Mouse (Mus musculus) small intestine, adult 2 months (tissue): ENCODE results near the gene Ugt3a1. TPM values are rescaled to one million over a fixed set of nuclear protein-coding genes. Genes with fewer than 3 reads are reported as not detected.

Experiments used
- H3K27ac ChIP-seq: fragments of 200-500 bp; 2 replicates; pipeline ENCODE4 v1.5.1; 2012; ENCODE audit warnings: low read depth, low read length, control low read depth, inconsistent platforms; ENCODE audit not compliant: insufficient read depth
- H3K27me3 ChIP-seq: fragments of 200-500 bp; 2 replicates; pipeline ENCODE4 v1.6.1; 2012; ENCODE audit warnings: mild to moderate bottlenecking, moderate library complexity, low read length, inconsistent platforms; ENCODE audit not compliant: control insufficient read depth, insufficient read depth
- H3K36me3 ChIP-seq: fragments of 200-500 bp; 2 replicates; pipeline ENCODE4 v1.6.1; 2012; ENCODE audit warnings: mild to moderate bottlenecking, low read length, control low read depth, inconsistent platforms; ENCODE audit not compliant: control insufficient read depth, insufficient read depth
- H3K4me1 ChIP-seq: fragments of 200-500 bp; 2 replicates; pipeline ENCODE4 v1.6.1; 2012; ENCODE audit warnings: low read length, inconsistent platforms, mixed read lengths; ENCODE audit not compliant: control insufficient read depth, insufficient read depth, insufficient read length
- H3K4me3 ChIP-seq: fragments of 200-500 bp; 2 replicates; pipeline ENCODE4 v1.5.1; 2012; ENCODE audit warnings: low read depth, mild to moderate bottlenecking, control low read depth, inconsistent platforms, low read length, moderate library complexity
- CTCF ChIP-seq: fragments of 200-500 bp; IDR thresholded peaks from 2 replicates; pipeline ENCODE4 v1.5.1; 2012; ENCODE audit warnings: low read depth, mild to moderate bottlenecking, control low read depth, inconsistent platforms, low read length, moderate library complexity, mixed read lengths; ENCODE audit not compliant: insufficient replicate concordance, insufficient read length; ENCODE audit errors: extremely low read depth
- POLR2A ChIP-seq: fragments of 200-500 bp; IDR thresholded peaks from 2 replicates; pipeline ENCODE4 v1.6.1; 2012; ENCODE audit warnings: low read depth, mild to moderate bottlenecking, control low read depth, inconsistent platforms, low read length, moderate library complexity
- WGBS: fragments of 180-500 bp; shearing (Covaris S2); methylation state at CpG from one replicate; pipeline ENCODE4 v1.1.7; 2018; 5-methylcytosine and 5-hydroxymethylcytosine counted together
- polyA plus RNA-seq: library from polyadenylated mRNA; depleted of rRNA; stranded (reverse); fragments of >200 nt; gene quantifications from 2 replicates; pipeline ENCODE4 v1.2.3, GENCODE M21; 2012

The Ugt3a1 gene
- polyA plus RNA-seq, 1 experiment = not detected

- H3K27ac ChIP-seq = no peak overlapping the region
- WGBS = 83% methylated on average over 2 of the region's 2 CpGs
- no peak overlapping the region for H3K4me3 ChIP-seq
- no peaks in the 10 kb centered on the region for H3K27me3 ChIP-seq
- no peaks in the 10 kb centered on the region for H3K36me3 ChIP-seq
- TF ChIP-seq CTCF = no peak
- TF ChIP-seq POLR2A = no peak
- H3K4me1 ChIP-seq = no peaks in the 10 kb centered on the region
Observed at GRCm38 (mm10) chr15:9283165-9283564, 6.5 kb downstream of the Ugt3a1 start.

GRCm38 (mm10) chr15:9289660-9290059, 13.0 kb downstream of the Ugt3a1 start:
- H3K4me1 ChIP-seq = no peaks in the 10 kb centered on the region
- H3K4me3 ChIP-seq = no peak overlapping the region
- H3K27me3 ChIP-seq = no peaks in the 10 kb centered on the region
- TF ChIP-seq POLR2A = no peak
- no peak for TF ChIP-seq CTCF
- H3K27ac ChIP-seq = no peak overlapping the region
- no peaks in the 10 kb centered on the region for H3K36me3 ChIP-seq
- 55% methylated on average over 2 of the region's 2 CpGs for WGBS

DNA sequence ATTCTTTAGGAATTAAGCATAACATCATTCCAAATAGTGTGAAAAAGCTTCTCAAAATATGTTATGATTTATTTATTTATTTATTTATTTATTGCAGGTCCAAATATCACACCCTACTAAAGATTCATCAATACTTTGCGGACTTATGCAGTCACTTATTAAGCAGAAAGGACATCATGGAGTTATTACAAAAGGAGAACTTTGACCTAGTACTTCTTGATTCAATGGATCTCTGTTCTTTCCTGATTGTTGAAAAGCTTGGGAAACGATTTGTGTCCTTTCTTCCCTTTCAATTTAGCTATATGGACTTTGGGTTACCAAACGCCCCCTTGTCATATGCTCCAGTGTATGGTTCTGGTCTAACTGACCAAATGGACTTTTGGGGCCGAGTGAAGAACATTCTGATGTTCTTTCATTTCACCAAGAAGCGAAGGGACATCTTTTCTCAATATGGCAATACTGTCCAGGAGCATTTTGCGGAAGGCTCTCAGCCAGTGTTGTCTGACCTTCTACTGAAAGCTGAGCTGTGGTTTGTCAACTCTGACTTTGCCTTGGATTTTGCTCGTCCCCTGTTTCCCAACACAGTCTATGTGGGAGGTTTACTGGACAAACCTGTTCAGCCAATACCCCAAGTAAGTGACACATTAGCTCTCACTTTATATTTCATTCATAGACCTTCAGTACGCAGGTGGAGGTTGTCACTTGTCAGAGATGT, 29.4 kb downstream of the Ugt3a1 start:
- Histone ChIP-seq H3K4me3 (no peak overlapping the region), H3K4me1 (no peaks in the 10 kb centered on the region), H3K36me3 (no peaks in the 10 kb centered on the region), H3K27me3 (no peaks in the 10 kb centered on the region), H3K27ac (no peak overlapping the region)
- TF ChIP-seq POLR2A (no peak), CTCF (no peak)
- WGBS = 68% methylated on average over 8 of the region's 8 CpGs

- Histone ChIP-seq H3K36me3 (no peaks in the 10 kb centered on the region), H3K4me3 (no peak overlapping the region), H3K4me1 (no peaks in the 10 kb centered on the region), H3K27me3 (no peaks in the 10 kb centered on the region), H3K27ac (no peak overlapping the region)
- TF ChIP-seq POLR2A (no peak), CTCF (no peak)
- WGBS = 61% methylated on average over 2 of the region's 2 CpGs
Observed at GRCm38 (mm10) chr15:9334596-9334995, 57.9 kb downstream of the Ugt3a1 start.

DNA sequence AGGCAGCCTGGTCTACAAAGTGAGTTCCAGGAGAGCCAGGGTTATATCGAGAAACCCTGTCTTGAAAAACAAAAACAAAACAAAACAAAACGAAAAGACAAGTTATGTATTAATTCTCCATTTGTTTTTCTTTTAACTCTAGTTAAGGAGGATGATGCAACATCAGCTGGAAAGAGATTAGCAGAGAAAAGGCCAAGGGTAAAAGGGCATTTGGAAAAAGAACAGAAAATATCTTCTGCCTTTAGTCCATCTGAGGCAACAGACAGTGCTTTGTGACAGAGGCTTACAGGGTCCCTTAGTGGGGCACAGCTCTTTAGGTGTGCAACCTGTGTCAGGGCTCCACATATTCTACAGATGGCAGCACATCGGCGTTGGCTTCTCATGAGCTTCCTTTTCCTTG, 58.7 kb downstream of the Ugt3a1 start, which contains the start of gene Ugt3a2:
Ugt3a2 (plus strand) TSS at position 210 of the 400 bp plus-strand sequence.
- no peak for TF ChIP-seq CTCF
- no peak for TF ChIP-seq POLR2A
- Histone ChIP-seq H3K36me3 (no peaks in the 10 kb centered on the region), H3K27me3 (no peaks in the 10 kb centered on the region), H3K4me3 (no peak within 1 kb of the TSS), H3K27ac (no peak within 1 kb of the TSS), H3K4me1 (no peaks in the 10 kb centered on the region)
- WGBS = 83% methylated on average over 4 of the region's 4 CpGs

GRCm38 (mm10) chr15:9336616-9337015, 59.9 kb downstream of the Ugt3a1 start:
- no peak overlapping the region for H3K4me3 ChIP-seq

DNA sequence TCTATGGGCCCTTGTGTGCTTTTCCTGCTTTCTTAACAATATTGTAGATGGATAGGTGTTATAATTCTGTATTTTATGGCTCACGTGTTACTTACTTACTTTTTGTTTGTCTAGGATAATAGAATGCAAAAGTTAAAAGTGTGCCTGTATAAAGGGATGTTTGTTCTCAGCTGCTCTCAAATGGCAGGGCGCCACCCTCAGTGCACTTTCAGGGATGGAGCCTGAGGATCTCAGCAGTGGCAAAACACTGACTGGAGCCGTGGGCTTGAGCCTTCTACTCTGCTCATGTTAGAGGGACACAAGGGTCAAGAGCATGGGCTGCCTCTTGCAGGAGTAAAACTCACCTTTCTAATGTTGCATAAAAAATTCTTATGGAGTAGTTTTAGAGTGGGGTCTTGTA, 60.3 kb downstream of the Ugt3a1 start:
- Histone ChIP-seq H3K36me3 (no peaks in the 10 kb centered on the region), H3K4me3 (no peak overlapping the region), H3K27ac (no peak overlapping the region), H3K27me3 (no peaks in the 10 kb centered on the region), H3K4me1 (no peaks in the 10 kb centered on the region)
- 49% methylated on average over 3 of the region's 3 CpGs for WGBS
- TF ChIP-seq POLR2A (no peak), CTCF (no peak)

More at GRCm38 (mm10) chr15:9336616-9337015, 59.9 kb downstream of the Ugt3a1 start:
- no peak overlapping the region for H3K27ac ChIP-seq
- H3K4me1 ChIP-seq = no peaks in the 10 kb centered on the region
- WGBS = 68% methylated on average over 3 of the region's 3 CpGs
- TF ChIP-seq CTCF (no peak), POLR2A (no peak)
- H3K36me3 ChIP-seq = no peaks in the 10 kb centered on the region
- H3K27me3 ChIP-seq = no peaks in the 10 kb centered on the region

GRCm38 (mm10) chr15:9348739-9349138, 72.1 kb downstream of the Ugt3a1 start:
- Histone ChIP-seq H3K27ac (no peak overlapping the region), H3K27me3 (no peaks in the 10 kb centered on the region), H3K36me3 (no peaks in the 10 kb centered on the region), H3K4me3 (no peak overlapping the region), H3K4me1 (no peaks in the 10 kb centered on the region)
- 26% methylated on average over 3 of the region's 3 CpGs for WGBS
- no peak for TF ChIP-seq POLR2A
- TF ChIP-seq CTCF = no peak
